Mouse (Mus musculus) kidney, postnatal 10 days (tissue): ENCODE data around the gene Smarcd1.

Experiments
- DNase-seq: peaks from one replicate; pipeline ENCODE4 v3.0.0; 2021; ENCODE audit warnings: mixed read lengths

The Smarcd1 gene

DNA sequence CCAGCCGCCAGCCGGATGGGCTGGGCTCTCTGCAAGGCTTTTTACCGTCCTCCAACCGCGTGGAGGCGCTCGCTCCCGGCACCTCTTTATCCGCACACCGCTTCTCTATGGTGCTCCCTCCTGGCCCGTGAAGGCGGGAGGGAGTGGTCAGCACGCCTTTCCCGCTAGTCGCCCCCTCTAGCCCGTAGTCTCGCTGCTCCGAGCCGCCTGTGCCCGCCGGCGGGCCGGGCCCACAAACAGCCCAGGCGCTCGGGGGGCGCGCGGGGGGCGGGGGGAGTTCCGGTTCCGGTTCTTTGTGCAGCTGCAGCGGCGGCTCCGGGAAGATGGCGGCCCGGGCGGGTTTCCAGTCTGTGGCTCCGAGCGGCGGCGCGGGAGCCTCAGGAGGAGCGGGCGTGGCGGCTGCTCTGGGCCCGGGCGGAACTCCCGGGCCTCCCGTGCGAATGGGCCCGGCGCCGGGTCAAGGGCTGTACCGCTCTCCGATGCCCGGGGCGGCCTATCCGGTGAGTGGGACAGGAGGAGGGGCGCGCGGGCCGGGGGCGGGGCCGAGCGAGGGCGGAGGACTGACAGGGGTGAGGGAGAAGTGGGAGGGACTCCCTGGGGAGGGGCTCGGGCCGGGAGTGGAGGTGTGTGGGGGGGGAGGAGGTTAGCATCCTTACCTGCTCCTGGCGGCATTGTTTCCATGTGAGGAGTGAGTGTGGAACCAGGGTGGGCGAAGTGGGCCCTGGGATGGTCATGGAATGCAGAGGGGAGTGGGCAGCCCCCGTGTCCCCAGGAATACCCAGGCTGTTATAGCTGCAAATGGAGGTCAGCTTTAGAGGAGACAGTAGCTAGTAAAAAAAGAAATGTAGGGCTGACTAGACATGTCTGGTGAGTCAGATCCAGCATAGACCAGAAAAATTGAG is at the start of gene Smarcd1:
TSS of gene Smarcd1 (plus strand) at position 131 of the 902 bp plus-strand sequence.
- DNase-seq: peak; percentile 97

DNA sequence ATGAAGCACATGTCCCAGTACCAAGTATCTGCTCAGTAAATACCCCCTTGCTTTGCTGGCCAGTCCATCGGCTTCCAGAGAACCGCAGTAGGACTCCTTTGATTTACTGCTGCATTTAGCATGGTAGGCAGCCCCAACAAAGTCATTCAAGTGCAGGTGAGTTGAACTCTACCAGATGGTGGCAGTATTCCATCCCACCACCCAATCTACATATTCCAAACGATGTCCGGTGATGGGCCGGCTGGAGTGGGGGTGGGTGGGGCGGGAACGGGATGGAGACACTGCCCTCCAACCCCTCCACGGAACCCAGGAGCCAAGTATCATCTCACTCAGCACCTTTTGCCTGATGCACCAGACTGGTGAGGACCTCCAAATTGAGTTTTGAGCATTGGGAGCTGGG is 48.6 kb upstream of the Smarcd1 start:
- peak; percentile 30 for DNase-seq

DNA sequence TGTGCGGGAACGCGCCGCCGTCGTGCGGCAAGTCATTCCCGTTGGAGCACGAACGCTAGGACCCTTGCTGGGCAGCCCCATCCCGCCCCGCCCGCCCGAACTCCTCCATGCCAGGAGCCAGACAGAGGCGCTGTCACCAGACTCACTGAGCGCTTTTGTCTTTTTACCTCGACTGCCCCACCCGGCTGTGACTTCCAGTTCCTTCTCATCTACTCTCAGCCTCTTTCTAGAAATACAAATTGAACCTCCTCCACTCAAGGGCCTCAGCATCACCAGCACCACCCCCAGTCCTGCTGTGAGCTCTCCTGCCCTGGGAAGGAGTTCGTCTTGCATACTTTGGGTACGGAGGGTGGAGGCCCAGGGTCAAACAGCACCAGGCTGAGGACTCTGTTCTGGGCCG is 48.1 kb upstream of the Smarcd1 start:
- DNase-seq: no peak

DNA sequence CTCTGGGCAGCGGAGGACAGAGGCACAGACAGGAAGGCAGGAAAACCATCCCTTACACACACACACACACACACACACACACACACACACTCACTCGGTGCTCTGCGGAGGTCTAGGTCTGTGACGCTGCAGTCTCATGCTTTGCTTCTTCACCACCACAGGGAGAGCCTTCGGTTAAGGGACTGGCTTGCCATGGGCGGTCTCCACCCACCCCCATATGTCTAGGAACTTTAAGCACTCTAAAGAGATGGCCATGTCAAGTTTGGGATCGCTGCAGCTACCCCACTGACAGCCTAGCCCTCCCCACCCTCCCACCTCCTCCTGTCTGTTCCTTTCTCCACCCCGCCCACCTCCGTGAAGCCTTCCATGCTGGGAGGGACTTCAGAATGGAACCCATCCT is 46.0 kb upstream of the Smarcd1 start:
- DNase-seq: no peak

DNA sequence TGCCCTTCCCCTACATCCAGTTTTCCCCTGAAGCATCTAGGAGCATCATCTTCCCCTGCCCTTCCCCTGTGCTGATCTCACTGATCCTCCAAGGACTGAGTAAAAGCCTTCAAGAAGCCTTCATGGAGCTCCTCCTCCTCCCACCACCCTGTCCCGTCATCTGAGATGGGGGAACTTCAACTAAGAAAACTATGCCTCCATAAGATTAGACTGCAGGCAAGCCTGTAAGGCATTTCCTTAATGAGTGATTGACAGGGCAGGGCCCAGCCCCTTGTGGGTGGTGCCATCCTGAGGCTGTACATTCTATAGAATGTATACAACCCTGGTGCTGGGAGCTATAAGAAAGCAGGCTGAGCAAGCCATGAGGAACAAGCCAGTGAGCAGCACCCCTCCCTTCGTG is 43.5 kb upstream of the Smarcd1 start:
- no peak for DNase-seq

DNA sequence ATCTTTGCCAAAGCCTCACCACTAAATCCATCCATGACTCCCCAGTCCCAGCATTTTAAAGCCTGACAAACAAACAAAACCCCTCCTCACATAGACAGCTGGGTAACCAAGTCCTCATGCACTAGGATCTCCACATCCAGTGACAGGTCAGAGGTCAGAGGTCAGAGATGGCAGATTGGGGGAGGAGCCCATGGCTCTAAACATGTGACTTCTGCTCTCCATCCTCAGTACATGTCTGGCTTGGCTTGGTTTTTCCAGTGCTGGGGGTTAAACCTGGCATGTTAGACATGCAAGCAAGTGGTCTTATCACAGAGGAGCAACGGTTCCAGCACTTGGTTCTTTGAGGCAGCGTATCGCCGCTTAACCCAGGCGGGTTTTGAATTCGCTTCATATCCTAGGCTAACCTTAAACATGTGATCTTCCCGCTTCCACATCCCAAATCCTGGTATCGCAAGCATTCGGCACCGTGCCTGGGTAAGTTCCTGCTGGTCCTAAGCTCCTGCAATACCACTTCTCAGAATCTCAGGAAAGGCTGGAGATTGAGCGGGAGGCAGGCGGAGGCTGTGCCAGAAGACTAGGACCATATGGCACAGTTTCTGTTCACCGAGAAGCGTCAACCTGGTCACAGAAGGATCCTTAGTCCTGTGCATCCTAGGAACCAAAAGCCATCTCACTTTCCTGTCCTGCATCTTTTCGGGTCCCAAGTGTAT is 40.7 kb upstream of the Smarcd1 start:
- no peak for DNase-seq

DNA sequence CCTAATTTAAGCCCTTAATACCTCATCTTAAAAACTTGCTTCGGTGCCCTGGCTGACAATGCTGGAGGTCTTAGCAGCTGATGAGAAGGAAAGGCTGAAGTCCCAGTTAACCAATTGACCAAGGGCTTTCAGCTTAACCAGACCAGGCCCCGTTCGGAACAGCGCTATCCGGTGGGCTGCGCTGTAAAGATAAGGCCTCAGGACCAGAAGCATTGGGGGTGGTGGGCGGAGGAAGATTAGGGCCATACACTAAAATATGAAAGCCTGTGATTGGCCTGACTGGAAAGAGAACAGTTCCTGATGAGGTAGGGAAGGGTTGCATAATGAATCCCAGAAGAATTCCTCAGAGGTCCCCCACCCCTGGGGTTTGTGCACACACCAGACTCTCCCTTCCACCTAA is 39.6 kb upstream of the Smarcd1 start:
- no peak for DNase-seq

DNA sequence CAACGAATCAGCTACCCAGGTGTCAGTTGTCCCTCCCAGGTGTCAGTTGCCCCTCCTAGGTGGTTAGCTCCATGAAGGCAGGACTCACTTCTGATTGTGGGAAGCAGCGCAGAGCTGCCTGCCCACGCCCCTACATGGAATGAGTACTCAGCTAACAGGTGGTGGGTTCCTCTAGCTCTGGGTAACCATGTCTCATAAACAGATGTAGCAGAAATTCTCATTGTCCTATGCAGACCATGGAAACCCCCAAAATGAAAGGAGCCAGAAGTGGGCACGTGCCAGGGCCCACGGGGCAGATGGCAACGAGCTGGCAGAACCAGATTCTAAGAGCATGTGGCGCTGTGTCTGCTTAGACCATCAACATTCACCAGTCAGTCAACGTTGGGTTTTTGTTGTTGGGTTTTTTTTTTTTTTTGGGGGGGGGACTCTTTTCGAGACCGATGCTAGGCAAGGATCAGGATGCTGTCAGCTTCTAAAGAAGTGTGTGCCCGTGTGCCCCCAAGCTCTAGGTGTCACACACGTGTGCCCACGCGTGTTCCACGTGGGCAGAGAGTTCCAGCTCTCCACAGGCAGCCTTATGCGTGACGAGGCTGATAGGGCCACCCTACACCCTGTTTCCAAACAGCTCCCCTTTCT is 37.8 kb upstream of the Smarcd1 start:
- no peak for DNase-seq

DNA sequence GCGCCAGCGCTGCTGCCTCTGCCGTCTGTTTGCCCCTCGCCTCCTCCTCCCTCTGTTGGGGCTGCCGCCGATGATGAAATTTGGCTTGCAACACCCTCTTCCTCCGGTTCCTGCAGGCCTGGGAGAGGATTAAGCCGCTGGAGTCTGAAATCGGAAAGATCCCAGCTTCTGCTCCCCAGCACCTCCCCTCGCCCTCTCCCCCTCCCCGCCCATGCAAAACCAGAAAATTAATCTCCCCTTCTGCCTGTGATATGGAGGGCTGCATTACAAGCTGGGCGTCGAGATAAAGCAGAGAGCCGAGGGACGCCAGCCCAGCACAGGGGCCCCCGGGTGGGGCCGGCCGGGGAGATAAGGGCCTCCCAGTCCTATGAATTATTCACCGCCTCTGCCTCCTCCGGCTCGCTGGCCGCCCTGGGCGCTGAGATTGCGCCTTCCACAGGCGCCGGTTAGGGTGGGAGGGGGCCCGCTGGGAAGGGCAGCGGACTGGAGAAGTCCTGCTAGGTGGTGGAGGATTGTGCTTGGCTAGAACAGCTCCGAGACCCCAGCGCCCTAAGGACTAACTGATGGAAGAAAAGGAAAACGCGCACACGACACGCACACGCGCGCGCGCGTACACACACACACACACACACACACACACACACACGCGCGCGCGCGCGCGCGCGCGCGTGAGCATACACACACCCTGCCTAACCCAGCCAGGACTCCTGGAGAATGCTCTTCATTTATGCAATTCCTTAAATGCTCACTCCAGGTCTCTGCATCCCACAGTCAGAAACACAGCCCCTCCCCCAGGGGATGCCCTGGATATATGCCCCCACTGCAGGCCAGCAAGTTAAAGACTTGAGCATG is 37.1 kb upstream of the Smarcd1 start:
- DNase-seq: peak; percentile 52

DNA sequence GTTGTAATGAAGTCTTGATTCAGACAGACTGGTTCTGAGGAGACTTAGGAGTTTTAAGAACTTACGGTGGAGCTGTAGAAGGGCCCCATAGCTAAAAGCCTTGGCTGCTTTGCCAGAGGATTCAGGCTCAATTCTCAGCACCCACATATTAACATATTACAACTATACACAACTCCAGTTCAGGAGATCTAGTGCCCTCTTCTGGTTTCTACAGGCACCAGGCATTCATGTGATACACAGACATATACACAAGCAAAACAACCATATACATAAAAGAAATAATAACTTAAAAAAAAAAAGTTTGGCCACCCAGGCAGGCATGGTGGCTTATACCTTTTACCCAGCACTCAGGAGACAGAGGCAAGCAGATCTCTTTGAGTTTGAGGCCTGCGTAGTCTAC is 34.4 kb upstream of the Smarcd1 start:
- DNase-seq: no peak

DNA sequence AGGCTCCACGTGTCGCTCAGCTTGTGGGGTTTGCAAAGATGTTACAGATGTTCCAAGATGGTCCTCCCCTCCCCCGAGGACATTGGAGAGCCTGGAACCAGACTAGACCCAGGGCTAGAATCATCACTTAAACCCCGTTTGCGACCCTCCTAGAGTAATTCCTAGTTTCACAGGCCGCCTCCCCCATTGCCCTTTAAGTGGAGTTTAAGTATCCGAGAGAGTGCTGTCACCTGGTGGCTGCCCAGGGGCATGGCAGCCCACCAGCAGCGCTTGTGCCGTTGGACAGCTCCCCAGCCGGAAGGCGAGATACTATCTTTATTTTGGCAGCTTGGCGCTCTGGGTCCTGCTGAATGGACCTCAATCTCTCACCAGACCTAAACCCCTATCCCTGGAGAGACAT is 33.0 kb upstream of the Smarcd1 start:
- peak; percentile 88 for DNase-seq

DNA sequence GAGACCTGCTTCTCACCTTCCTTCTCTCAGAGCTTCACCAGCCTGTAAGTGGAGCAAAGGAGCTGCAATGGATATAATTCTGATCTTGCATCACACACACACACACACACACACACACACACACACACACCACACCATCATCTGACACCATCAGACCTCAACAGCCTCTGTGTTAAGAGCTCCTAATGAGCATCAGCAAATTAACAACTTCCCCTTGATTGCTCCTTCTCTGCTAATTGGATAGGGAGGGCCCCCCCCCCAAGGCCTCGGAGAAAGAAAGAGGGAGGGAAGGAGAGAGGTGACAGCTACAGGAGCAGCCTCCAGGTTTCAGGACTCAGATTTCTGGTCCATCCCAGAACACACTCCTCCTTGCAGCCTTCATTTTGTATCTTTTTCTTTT is 32.5 kb upstream of the Smarcd1 start:
- DNase-seq: no peak

DNA sequence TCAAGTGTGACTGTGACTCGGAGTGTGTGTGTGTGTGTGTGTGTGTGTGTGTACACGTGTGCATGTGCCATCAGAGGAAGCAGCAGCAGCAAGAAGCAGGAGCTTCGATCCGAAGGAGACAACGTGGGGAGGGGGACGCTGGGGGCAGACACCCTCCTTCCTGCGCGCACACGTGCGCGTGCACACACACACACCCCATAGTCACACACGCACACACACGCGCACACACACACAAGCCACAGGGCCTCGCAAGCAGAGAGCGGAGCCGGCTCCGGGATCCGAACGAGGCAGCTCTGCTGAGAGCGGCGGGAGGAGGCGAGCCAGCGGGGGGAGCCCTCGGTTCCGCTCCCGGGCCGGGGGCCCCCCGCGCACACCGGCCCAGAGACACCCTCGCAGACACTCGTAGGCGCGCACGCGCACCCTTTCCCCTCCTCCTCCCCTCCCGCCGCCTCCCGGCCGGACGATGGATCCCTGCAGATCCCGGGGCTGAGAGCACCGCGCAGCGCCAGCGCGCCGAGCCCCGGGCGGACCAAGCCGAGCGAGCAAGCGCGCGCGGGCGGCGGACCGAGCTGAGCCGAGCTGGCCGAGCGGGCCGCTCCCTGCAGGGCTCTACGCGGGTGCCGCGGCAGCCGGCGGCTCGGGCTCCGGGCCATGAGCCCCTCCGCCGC is 31.6 kb upstream of the Smarcd1 start, which contains the start of gene Asic1:
TSS of gene Asic1 (plus strand) at position 215 of the 668 bp plus-strand sequence.
- DNase-seq: peak; percentile 82

DNA sequence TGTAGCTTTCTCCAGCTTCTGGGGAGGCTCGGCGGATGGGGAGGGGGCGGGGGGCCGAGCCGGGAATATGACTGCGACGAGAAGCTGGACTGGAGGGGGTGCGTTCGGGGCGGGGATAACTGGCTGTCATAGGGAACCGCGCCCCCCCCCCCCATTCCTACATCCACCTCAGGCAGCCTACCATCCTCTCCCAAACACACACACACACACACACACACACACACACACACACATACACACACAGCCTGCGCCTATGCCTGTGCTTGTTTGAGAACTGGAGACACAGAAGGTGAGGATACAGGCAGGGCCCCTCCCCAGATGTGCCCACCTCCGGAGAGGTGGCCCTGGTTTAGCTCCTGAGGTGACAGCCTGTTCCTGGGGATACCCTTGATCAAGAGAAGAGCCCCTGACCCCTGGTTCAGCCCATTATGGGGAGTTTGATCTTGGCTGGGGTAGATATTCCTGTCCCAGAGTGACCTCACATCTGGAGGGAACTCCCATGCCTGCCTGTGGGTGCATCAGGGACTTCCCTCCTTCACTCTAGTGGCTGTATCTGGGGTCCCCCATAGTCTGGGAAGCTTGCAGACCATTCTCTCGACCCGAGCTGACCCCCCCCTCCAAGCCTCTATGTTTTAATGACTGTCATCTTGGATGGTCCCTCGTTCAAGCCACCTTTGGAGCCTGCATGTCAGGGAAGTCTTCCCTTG is 30.8 kb upstream of the Smarcd1 start:
- no peak for DNase-seq

DNA sequence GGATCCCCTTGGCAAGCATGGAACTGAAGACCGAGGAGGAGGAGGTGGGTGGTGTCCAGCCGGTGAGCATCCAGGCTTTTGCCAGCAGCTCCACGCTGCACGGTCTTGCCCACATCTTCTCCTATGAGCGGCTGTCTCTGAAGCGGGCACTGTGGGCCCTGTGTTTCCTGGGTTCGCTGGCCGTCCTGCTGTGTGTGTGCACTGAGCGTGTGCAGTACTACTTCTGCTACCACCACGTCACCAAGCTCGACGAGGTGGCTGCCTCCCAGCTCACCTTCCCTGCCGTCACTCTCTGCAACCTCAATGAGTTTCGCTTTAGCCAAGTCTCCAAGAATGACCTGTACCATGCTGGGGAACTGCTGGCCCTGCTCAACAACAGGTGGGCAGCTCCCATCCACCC is 30.1 kb upstream of the Smarcd1 start:
- DNase-seq: no peak

DNA sequence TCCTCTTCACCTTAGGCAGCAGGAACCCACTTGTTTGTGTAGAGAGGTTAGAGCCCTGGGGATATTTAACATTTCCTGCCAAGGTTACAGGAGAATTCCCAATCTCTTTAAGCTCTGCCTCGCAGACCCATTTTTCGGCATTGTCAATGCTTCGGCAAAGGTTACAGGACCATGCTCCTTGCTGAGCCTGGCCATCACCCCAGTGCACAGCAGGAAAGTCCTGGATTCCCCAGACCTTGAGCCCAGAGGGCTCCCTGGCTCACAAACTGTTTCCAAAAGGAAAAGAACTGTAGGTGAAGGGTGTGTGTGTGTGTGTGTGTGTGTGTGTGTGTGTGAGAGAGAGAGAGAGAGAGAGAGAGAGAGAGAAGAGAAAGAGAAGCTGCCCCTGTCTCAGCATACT is 27.1 kb upstream of the Smarcd1 start:
- no peak for DNase-seq

DNA sequence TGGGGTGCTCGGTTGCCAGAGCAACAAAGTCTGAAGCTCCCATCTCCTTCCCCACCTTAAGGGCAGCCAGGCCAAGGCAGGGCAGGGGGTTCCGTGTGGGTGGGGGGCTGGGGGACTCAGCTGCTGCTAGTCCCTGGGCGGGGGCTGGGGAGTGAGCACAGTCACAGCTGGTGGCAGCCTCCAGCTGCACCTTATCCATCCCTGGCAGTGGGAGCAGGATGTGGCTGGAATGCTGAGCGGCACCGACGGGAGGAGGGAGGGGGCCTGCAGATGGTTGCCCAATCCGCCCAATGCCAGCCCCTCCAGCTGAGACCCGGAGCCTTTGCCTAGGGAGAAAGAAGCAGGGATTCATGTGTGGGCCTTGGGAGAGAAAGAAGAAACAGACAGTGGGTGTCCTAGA is 24.8 kb upstream of the Smarcd1 start:
- DNase-seq: no peak

DNA sequence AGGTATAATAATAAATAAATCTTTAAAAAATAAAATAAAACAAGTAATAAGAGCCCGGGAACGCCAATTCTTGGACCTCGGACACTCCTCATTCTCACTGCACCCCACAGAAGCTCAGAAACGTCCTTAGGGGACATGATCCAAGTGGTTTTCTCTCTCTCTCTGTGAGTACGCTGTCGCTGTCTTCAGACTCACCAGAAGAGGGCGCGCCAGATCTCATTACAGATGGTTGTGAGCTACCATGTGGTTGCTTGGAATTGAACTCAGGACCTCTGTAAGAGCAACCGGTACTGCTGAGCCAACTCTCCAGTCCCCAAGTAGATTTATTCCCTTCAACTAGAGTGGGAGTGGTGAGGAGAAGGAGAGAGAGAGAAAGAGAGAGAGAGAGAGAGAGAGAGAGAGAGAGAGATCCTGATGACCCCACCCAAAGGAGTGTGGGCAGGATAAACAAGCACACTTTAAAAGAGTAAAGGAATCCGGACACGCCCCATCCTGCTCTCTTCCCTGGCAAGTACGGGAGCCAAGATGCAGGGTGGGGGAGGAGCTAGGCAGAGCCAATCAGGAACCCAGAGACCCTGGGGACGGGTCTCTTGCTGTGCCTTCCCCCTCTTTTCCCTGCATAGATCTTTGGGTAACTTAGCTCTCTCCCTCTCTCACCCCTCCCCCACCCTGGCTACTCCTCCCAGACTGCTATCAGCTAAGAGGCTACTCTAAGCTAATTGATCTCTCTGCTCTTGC is 23.7 kb upstream of the Smarcd1 start:
- no peak for DNase-seq

DNA sequence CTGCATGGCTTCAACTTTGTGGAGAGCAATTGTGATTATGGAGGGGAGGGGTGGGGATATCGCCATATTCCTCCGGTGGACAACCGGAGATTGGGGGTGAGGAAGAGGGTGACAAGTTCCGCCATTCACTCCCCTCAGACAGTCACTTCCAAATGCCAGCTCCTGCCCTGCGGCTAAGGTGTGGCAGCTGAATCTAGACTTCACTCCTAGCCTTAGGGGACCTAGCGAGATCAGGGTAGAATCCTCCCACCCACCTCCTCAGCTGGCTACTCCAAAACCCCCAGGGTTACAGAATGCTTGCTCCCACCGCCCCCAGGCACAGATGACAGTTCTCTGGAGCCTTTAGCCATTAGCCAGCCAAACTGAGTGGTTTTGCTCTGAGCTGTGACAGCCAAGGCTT is 22.9 kb upstream of the Smarcd1 start:
- DNase-seq: no peak

DNA sequence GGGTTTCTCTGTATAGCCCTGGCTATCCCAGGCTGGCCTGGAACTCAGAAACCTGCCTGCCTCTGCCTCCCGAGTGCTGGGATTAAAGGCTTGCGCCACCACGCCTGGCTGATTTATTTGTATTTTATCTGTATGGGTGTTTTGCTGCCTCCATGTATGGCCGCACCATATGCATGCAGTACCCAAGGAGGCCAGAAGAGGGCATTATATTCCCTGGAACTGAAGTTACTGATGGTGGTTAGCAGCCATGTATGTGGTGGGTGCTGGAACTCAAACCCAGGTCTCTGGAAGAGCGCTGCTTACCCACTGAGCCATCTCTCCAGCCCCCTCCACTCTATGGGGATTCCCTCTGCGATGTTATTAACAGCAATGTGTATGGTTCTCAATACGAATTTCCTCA is 19.0 kb upstream of the Smarcd1 start:
- DNase-seq: no peak

DNA sequence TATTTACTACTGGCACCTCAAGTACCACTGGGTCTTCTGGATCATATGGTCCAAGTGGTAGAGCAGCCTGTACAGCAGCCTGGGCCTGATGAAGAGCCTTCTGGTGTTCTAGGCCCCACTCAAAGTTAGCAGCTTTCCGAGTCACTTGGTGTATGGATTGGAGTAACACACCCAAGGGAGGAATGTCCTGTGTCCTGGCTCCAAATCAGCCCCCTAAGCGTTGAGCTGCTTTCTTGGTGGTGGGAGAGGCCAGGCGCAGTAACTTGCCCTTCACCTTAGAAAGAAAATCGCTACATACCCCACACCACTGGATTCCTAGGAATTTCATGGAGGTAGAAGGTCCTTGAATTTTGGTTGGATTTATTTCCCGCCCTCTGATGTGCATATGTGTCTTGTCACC is 17.8 kb upstream of the Smarcd1 start:
- no peak for DNase-seq
